Mouse (Mus musculus) liver, embryonic 15.5 days (tissue): ENCODE data around the gene Trpm3. TPM values are rescaled to one million over a fixed set of nuclear protein-coding genes. Genes with fewer than 3 reads are reported as not detected.

ENCODE experiments used
- ATAC-seq: fragments of 200-750 bp; cut with Nextera tagmentation; 2 replicates; pipeline ENCODE4 v1.8.0; 2017; ENCODE audit warnings: moderate number of reproducible peaks, mild to moderate bottlenecking, moderate library complexity; ENCODE audit not compliant: insufficient read depth
- H3K27ac ChIP-seq: fragments of 300-500 bp; sonication (generic); replicated peaks from 2 replicates; pipeline ENCODE4 v1.5.1; 2015; ENCODE audit warnings: mild to moderate bottlenecking, inconsistent platforms
- H3K27me3 ChIP-seq: fragments of 300-500 bp; sonication (generic); 2 replicates; pipeline ENCODE4 v1.6.1; 2015; ENCODE audit warnings: mild to moderate bottlenecking, inconsistent platforms
- H3K36me3 ChIP-seq: fragments of 300-500 bp; sonication (generic); replicated peaks from 2 replicates; pipeline ENCODE4 v1.6.1; 2015; ENCODE audit warnings: moderate library complexity, mild to moderate bottlenecking, inconsistent platforms
- H3K4me1 ChIP-seq: fragments of 300-500 bp; sonication (generic); replicated peaks from 2 replicates; pipeline ENCODE4 v1.6.1; 2015; ENCODE audit warnings: inconsistent platforms
- H3K4me2 ChIP-seq: fragments of 300-500 bp; sonication (generic); 2 replicates; pipeline ENCODE4 v1.6.1; 2015; ENCODE audit warnings: moderate library complexity, mild to moderate bottlenecking, inconsistent platforms
- H3K4me3 ChIP-seq: fragments of 300-500 bp; sonication (generic); replicated peaks from 2 replicates; pipeline ENCODE4 v1.5.1; 2015; ENCODE audit warnings: mild to moderate bottlenecking, inconsistent platforms
- H3K9ac ChIP-seq: fragments of 300-500 bp; sonication (generic); 2 replicates; pipeline ENCODE4 v1.6.1; 2015; ENCODE audit warnings: moderate library complexity, mild to moderate bottlenecking, inconsistent platforms
- H3K9me3 ChIP-seq: fragments of 300-500 bp; sonication (generic); replicated peaks from 2 replicates; pipeline ENCODE4 v1.6.1; 2016; ENCODE audit warnings: inconsistent platforms
- WGBS: fragments of 180-500 bp; shearing (Covaris S2); methylation state at CpG from one replicate; pipeline ENCODE4 v1.1.7; 2015; ENCODE audit warnings: mixed read lengths; ENCODE audit not compliant: insufficient replicate concordance; 5-methylcytosine and 5-hydroxymethylcytosine counted together
- polyA plus RNA-seq: library from polyadenylated mRNA; unstranded; fragments of >200 nt; fragmentation: Nextera tagmentation; extraction: Ambion mirVana; gene quantifications from 2 replicates; pipeline ENCODE4 v1.2.1, GENCODE M21; 2015

Gene Trpm3
- polyA plus RNA-seq, 1 experiment from 2014 or later, result 0.03 TPM

- no peak overlapping the region for H3K4me3 ChIP-seq
- no peak overlapping the region for H3K27ac ChIP-seq
- no peaks in the 10 kb centered on the region for H3K36me3 ChIP-seq
- ATAC-seq, result no peak
- H3K4me2 ChIP-seq, result no peak overlapping the region
- WGBS, result 43% methylated on average over 8 of the region's 8 CpGs
- no peaks in the 10 kb centered on the region for H3K27me3 ChIP-seq
- H3K9ac ChIP-seq, result no peak overlapping the region
- no peaks in the 10 kb centered on the region for H3K4me1 ChIP-seq
- no peaks in the 10 kb centered on the region for H3K9me3 ChIP-seq
These were observed 823.9 kb downstream of the Trpm3 start for GRCm38 (mm10) chr19:22962731-22963130.

GRCm38 (mm10) chr19:22963726-22964398 is 825.0 kb downstream of the Trpm3 start:
- Histone ChIP-seq H3K4me3 (no peak overlapping the region), H3K27me3 (no peaks in the 10 kb centered on the region), H3K4me2 (no peak overlapping the region), H3K9ac (no peak overlapping the region), H3K4me1 (no peaks in the 10 kb centered on the region), H3K9me3 (no peaks in the 10 kb centered on the region), H3K36me3 (no peaks in the 10 kb centered on the region), H3K27ac (no peak overlapping the region)
- no peak for ATAC-seq
- WGBS, result 55% methylated on average over 6 of the region's 6 CpGs

DNA sequence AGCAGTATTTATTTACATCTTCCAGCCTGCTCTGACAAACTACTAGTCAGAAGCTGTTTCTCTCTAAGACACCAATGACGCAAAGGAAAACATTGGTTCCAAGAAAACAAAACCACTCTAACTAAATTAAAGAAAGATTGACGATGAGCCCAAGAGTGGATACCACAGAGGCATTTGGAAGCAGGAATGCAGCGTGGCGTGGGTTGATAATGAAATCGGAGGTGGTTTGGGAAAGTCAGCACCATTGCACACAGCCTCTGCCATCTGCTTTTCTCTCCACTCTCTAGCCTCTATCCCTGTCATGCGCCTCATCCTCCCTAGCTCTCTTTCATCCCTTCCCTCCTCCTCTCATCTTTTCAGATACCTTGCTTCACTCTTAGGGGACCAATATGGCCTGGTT is 826.6 kb downstream of the Trpm3 start:
- Histone ChIP-seq H3K9ac (no peak overlapping the region), H3K27me3 (no peaks in the 10 kb centered on the region), H3K27ac (no peak overlapping the region), H3K36me3 (no peaks in the 10 kb centered on the region), H3K4me3 (no peak overlapping the region), H3K4me2 (no peak overlapping the region), H3K4me1 (no peaks in the 10 kb centered on the region), H3K9me3 (no peaks in the 10 kb centered on the region)
- ATAC-seq, result no peak
- WGBS, result 60% methylated on average over 6 of the region's 6 CpGs

- no peak overlapping the region for H3K4me3 ChIP-seq
- H3K27ac ChIP-seq, result no peak overlapping the region
- 57% methylated on average over 3 of the region's 3 CpGs for WGBS
- no peak overlapping the region for H3K9ac ChIP-seq
- H3K36me3 ChIP-seq, result no peaks in the 10 kb centered on the region
- H3K4me1 ChIP-seq, result no peaks in the 10 kb centered on the region
- no peaks in the 10 kb centered on the region for H3K27me3 ChIP-seq
- ATAC-seq, result no peak
- no peaks in the 10 kb centered on the region for H3K9me3 ChIP-seq
- no peak overlapping the region for H3K4me2 ChIP-seq
These were observed 834.4 kb downstream of the Trpm3 start for GRCm38 (mm10) chr19:22973294-22973693.

GRCm38 (mm10) chr19:22973727-22974126 is 834.9 kb downstream of the Trpm3 start:
- no peak for ATAC-seq
- WGBS, result 60% methylated on average over 5 of the region's 5 CpGs

DNA sequence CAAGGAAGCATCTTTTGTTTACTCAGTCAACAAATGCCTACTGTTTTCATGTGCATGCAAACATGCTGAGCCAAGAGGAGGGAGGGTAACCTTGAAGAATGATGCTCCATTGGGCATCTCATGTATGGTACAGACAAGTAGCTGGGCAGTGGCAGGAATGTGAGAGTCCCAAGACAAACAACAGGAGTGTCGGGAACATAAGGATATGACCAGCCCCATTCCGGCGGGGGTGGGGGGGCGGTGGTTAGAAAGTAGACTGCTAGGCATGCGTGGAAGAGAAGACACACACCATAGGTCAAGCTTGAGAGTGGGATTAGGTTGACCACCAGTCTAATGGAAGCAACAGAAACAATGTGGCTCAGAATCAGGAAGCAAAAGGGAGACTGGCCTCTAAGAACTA is 837.0 kb downstream of the Trpm3 start:
- 80% methylated on average over 5 of the region's 5 CpGs for WGBS
- Histone ChIP-seq H3K27me3 (no peaks in the 10 kb centered on the region), H3K9ac (no peak overlapping the region), H3K4me1 (no peaks in the 10 kb centered on the region), H3K36me3 (no peaks in the 10 kb centered on the region), H3K9me3 (no peaks in the 10 kb centered on the region), H3K27ac (no peak overlapping the region), H3K4me2 (no peak overlapping the region), H3K4me3 (no peak overlapping the region)
- no peak for ATAC-seq

More at GRCm38 (mm10) chr19:22973727-22974126, 834.9 kb downstream of the Trpm3 start:
- no peaks in the 10 kb centered on the region for H3K4me1 ChIP-seq
- no peaks in the 10 kb centered on the region for H3K27me3 ChIP-seq
- no peak overlapping the region for H3K9ac ChIP-seq
- no peaks in the 10 kb centered on the region for H3K9me3 ChIP-seq
- no peaks in the 10 kb centered on the region for H3K36me3 ChIP-seq
- H3K4me2 ChIP-seq, result no peak overlapping the region
- H3K27ac ChIP-seq, result no peak overlapping the region
- H3K4me3 ChIP-seq, result no peak overlapping the region

DNA sequence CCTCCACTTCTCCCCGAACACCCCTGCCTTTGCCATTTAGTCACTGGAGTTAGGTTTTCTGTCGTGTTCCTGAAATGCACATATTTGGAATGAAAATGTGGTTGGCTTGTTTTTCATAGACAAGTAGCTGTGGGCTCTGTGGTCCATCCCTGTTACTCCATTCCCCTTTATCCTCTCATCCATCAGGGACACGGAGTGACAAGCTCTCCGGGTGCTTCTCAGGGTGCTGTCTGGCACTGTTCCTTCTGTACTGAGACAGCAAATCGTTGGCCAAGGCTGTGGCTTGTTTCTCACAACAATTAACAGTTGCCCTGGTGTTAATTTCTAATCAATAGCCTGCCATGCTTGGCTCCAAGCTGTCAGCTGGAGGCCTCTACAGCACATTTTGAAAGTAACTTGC is 838.7 kb downstream of the Trpm3 start:
- H3K27ac ChIP-seq, result no peak overlapping the region
- H3K4me1 ChIP-seq, result no peaks in the 10 kb centered on the region
- no peak overlapping the region for H3K4me2 ChIP-seq
- no peaks in the 10 kb centered on the region for H3K9me3 ChIP-seq
- H3K27me3 ChIP-seq, result no peaks in the 10 kb centered on the region
- ATAC-seq, result no peak
- no peaks in the 10 kb centered on the region for H3K36me3 ChIP-seq
- no peak overlapping the region for H3K4me3 ChIP-seq
- 40% methylated on average over 5 of the region's 5 CpGs for WGBS
- no peak overlapping the region for H3K9ac ChIP-seq

DNA sequence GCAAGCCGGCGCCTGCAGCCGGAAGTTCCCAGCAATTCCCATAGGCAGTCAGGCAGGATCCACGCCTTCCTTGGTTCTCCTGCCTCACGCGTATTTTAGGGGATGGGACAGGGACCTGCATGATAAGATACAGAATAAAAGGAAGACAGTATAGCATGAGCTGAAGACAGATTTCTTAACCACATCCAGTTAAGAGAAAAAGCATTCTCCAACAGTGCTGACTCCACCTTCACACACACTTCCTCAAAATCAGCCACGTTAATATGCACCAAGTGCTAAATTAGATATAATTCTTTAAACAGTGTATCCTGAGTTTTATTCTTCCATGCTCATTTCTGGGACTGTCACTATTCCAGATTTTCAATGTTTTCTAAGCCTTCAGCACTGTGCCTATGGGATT is 839.9 kb downstream of the Trpm3 start:
- H3K36me3 ChIP-seq, result no peaks in the 10 kb centered on the region
- H3K4me3 ChIP-seq, result no peak overlapping the region
- no peaks in the 10 kb centered on the region for H3K27me3 ChIP-seq
- H3K4me2 ChIP-seq, result no peak overlapping the region
- no peak for ATAC-seq
- H3K4me1 ChIP-seq, result no peaks in the 10 kb centered on the region
- no peak overlapping the region for H3K9ac ChIP-seq
- no peaks in the 10 kb centered on the region for H3K9me3 ChIP-seq
- H3K27ac ChIP-seq, result no peak overlapping the region
- 44% methylated on average over 7 of the region's 7 CpGs for WGBS

- Histone ChIP-seq H3K4me3 (no peak overlapping the region), H3K27ac (no peak overlapping the region), H3K9me3 (no peaks in the 10 kb centered on the region), H3K9ac (no peak overlapping the region), H3K4me2 (no peak overlapping the region), H3K4me1 (no peaks in the 10 kb centered on the region), H3K27me3 (no peaks in the 10 kb centered on the region), H3K36me3 (no peaks in the 10 kb centered on the region)
- no peak for ATAC-seq
- WGBS, result 38% methylated on average over 1 of the region's 1 CpGs
These were observed 840.3 kb downstream of the Trpm3 start for GRCm38 (mm10) chr19:22979191-22979590.

DNA sequence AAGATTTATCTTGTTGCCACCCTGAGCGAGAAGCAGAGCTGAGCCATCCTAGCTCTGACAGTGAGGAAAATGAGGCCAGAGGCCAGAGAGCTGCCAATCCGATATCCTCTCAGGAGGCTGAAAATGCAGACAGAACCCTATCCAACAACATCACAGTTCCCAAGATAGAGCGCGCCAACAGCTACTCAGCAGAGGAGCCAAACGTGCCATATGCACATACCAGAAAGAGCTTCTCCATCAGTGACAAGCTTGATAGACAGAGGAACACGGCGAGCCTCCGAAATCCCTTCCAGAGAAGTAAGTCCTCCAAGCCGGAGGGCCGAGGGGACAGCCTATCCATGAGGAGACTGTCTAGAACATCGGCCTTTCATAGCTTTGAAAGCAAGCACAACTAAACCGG is 849.1 kb downstream of the Trpm3 start:
- H3K4me2 ChIP-seq, result no peak overlapping the region
- no peak overlapping the region for H3K9ac ChIP-seq
- no peaks in the 10 kb centered on the region for H3K4me1 ChIP-seq
- H3K4me3 ChIP-seq, result no peak overlapping the region
- H3K27ac ChIP-seq, result no peak overlapping the region
- H3K36me3 ChIP-seq, result no peaks in the 10 kb centered on the region
- H3K27me3 ChIP-seq, result no peaks in the 10 kb centered on the region
- no peaks in the 10 kb centered on the region for H3K9me3 ChIP-seq
- WGBS, result 80% methylated on average over 12 of the region's 12 CpGs
- no peak for ATAC-seq

DNA sequence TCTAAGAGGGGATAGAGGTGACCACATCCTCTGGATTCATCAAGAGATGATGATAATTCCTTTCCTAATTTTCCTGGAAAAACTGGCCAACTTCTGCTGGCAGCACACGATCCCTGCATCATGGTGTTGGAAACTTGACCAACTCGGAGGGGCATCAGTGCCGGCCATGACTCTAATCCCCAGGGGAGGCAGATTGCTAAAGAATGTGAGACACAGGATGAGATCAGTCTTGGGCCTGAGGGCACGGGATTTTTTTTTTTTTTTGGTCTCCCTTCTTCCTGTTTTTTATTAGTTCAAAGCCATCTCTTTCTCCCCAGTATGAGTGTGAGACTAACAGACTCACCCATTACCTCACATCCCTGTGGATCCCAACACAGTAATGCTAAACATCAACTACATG is 855.1 kb downstream of the Trpm3 start:
- Histone ChIP-seq H3K4me2 (no peak overlapping the region), H3K27me3 (no peaks in the 10 kb centered on the region), H3K4me1 (no peaks in the 10 kb centered on the region), H3K9ac (no peak overlapping the region), H3K4me3 (no peak overlapping the region), H3K36me3 (no peaks in the 10 kb centered on the region), H3K27ac (no peak overlapping the region), H3K9me3 (no peaks in the 10 kb centered on the region)
- WGBS, result 58% methylated on average over 4 of the region's 4 CpGs
- no peak for ATAC-seq

GRCm38 (mm10) chr19:22994531-22994930 is 855.7 kb downstream of the Trpm3 start:
- Histone ChIP-seq H3K4me2 (no peak overlapping the region), H3K27me3 (no peaks in the 10 kb centered on the region), H3K27ac (no peak overlapping the region), H3K4me1 (no peaks in the 10 kb centered on the region), H3K9me3 (no peaks in the 10 kb centered on the region), H3K9ac (no peak overlapping the region), H3K36me3 (no peaks in the 10 kb centered on the region), H3K4me3 (no peak overlapping the region)
- ATAC-seq, result no peak
- 67% methylated on average over 5 of the region's 5 CpGs for WGBS
